Mouse (Mus musculus): ENCODE data around the gene Tubb2a.

GRCm38 (mm10) chr13:34101247-34101646, 23.4 kb upstream of the Tubb2a start:
- TF ChIP-seq POLR2A (IDR thresholded peaks at IDR 0.05; ENCODE audit: insufficient read depth, low read length) = no peak
- no peak for TF ChIP-seq CTCF (IDR thresholded peaks at IDR 0.05; ENCODE audit: low read depth, low read length)
- TF ChIP-seq EP300 (IDR thresholded peaks at IDR 0.05; ENCODE audit: insufficient read depth, low read depth, low read length) = no peak
